Mouse (Mus musculus): ENCODE results near the gene Unc79.

Unc79 gene

GRCm38 (mm10) chr12:103041401-103041800 lies 92.7 kb downstream of the Unc79 start:
- DNase-seq (ENCODE audit: low spot score) = no peak

GRCm38 (mm10) chr12:103042711-103043110 lies 94.1 kb downstream of the Unc79 start:
- DNase-seq (ENCODE audit: low spot score) = no peak

GRCm38 (mm10) chr12:103044422-103044821 lies 95.8 kb downstream of the Unc79 start:
- DNase-seq (ENCODE audit: low spot score) = no peak

GRCm38 (mm10) chr12:103049865-103050264 lies 101.2 kb downstream of the Unc79 start:
- no peak for DNase-seq (ENCODE audit: low spot score)

- DNase-seq (ENCODE audit: low spot score) = no peak
Measured at GRCm38 (mm10) chr12:103059321-103060053, 110.8 kb downstream of the Unc79 start.

- DNase-seq (ENCODE audit: low spot score) = no peak
Measured at GRCm38 (mm10) chr12:103060791-103061190, 112.1 kb downstream of the Unc79 start.

- no peak for DNase-seq (ENCODE audit: low spot score)
Measured at GRCm38 (mm10) chr12:103062133-103062532, 113.5 kb downstream of the Unc79 start.

- DNase-seq (ENCODE audit: low spot score) = no peak
Measured at GRCm38 (mm10) chr12:103064944-103065343, 116.3 kb downstream of the Unc79 start.

- DNase-seq (ENCODE audit: low spot score) = no peak
Measured at GRCm38 (mm10) chr12:103068161-103068560, 119.5 kb downstream of the Unc79 start.

GRCm38 (mm10) chr12:103069565-103069964 lies 120.9 kb downstream of the Unc79 start:
- no peak for DNase-seq (ENCODE audit: low spot score)

GRCm38 (mm10) chr12:103073953-103074352 lies 125.3 kb downstream of the Unc79 start:
- DNase-seq (ENCODE audit: low spot score) = no peak

- no peak for DNase-seq (ENCODE audit: low spot score)
Measured at GRCm38 (mm10) chr12:103078751-103079150, 130.1 kb downstream of the Unc79 start.

- no peak for DNase-seq (ENCODE audit: low spot score)
Measured at GRCm38 (mm10) chr12:103080055-103080454, 131.4 kb downstream of the Unc79 start.

GRCm38 (mm10) chr12:103091831-103092230 lies 143.2 kb downstream of the Unc79 start:
- no peak for DNase-seq (ENCODE audit: low spot score)

GRCm38 (mm10) chr12:103095160-103095559 lies 146.5 kb downstream of the Unc79 start:
- no peak for DNase-seq (ENCODE audit: low spot score)

GRCm38 (mm10) chr12:103099185-103099584 lies 150.5 kb downstream of the Unc79 start:
- DNase-seq (ENCODE audit: low spot score) = no peak

GRCm38 (mm10) chr12:103100088-103100487 lies 151.4 kb downstream of the Unc79 start:
- DNase-seq (ENCODE audit: low spot score) = no peak

GRCm38 (mm10) chr12:103103041-103103440 lies 154.4 kb downstream of the Unc79 start:
- no peak for DNase-seq (ENCODE audit: low spot score)

- no peak for DNase-seq (ENCODE audit: low spot score)
Measured at GRCm38 (mm10) chr12:103103601-103104000, 154.9 kb downstream of the Unc79 start.

GRCm38 (mm10) chr12:103109301-103109700 lies 160.6 kb downstream of the Unc79 start:
- DNase-seq (ENCODE audit: low spot score) = no peak

GRCm38 (mm10) chr12:103116639-103117038 lies 168.0 kb downstream of the Unc79 start:
- DNase-seq (ENCODE audit: low spot score) = no peak

- no peak for DNase-seq (ENCODE audit: low spot score)
Measured at GRCm38 (mm10) chr12:103117517-103118193, 169.0 kb downstream of the Unc79 start.

- DNase-seq (ENCODE audit: low spot score) = no peak
Measured at GRCm38 (mm10) chr12:103121928-103122327, 173.3 kb downstream of the Unc79 start.

- DNase-seq (ENCODE audit: low spot score) = no peak
Measured at GRCm38 (mm10) chr12:103123861-103124260, 175.2 kb downstream of the Unc79 start.

Measured in ovary, postnatal 10 days (tissue).